Mouse (Mus musculus) adrenal gland, adult 18-20 months (tissue): ENCODE results near the gene Gm21988. TPM values are rescaled to one million over a fixed set of nuclear protein-coding genes. Genes with fewer than 3 reads are reported as not detected.
A peak's percentile ranks its signal among the peaks of the same experiment; 100 is the strongest.

Experiments used
- DNase-seq, 2 experiments: peaks; one replicate each; pipeline ENCODE4 v3.0.0; 2021 to 2022; ENCODE audit warnings: low spot score in 2 of 2
- total RNA-seq, 2 experiments: library from RNA; stranded (reverse); gene quantifications; 1 replicate in 1 of 2; 2 replicates in 1 of 2; pipeline ENCODE4 v1.2.3; 2021

Gm21988 gene
- total RNA-seq, 2 experiments from 2014 or later = 4.3 to 5.3 TPM

GRCm38 (mm10) chr11:70237457-70238167 lies 2.0 kb downstream of the Gm21988 start, which contains the start of gene 0610010K14Rik:
Gene 0610010K14Rik (minus strand): TSS chr11:70237914.
- peak; percentile 98 for DNase-seq

- no peak for DNase-seq
Measured at GRCm38 (mm10) chr11:70236717-70237116, 2.9 kb downstream of the Gm21988 start.

GRCm38 (mm10) chr11:70235254-70235900 lies 4.3 kb downstream of the Gm21988 start:
- DNase-seq = no peak

GRCm38 (mm10) chr11:70234497-70234896 lies 5.1 kb downstream of the Gm21988 start:
- DNase-seq = no peak

GRCm38 (mm10) chr11:70234037-70234436 lies 5.6 kb downstream of the Gm21988 start:
- DNase-seq = no peak

- DNase-seq = no peak
Measured at GRCm38 (mm10) chr11:70233016-70233415, 6.6 kb downstream of the Gm21988 start.

- no peak for DNase-seq
Measured at GRCm38 (mm10) chr11:70232546-70232945, 7.1 kb downstream of the Gm21988 start.

- peak; percentile 75 to 86 for DNase-seq
Measured at GRCm38 (mm10) chr11:70230239-70230727, 9.3 kb downstream of the Gm21988 start.

GRCm38 (mm10) chr11:70229260-70230010 lies 10.2 kb downstream of the Gm21988 start, which contains the start of gene Bcl6b:
Gene Bcl6b (minus strand): TSS chr11:70229798.
- DNase-seq = no peak

- DNase-seq = peak; percentile 83
Measured at GRCm38 (mm10) chr11:70228828-70229227, 10.8 kb downstream of the Gm21988 start.

- DNase-seq = no peak
Measured at GRCm38 (mm10) chr11:70227661-70228245, 11.9 kb downstream of the Gm21988 start.

- DNase-seq = no peak
Measured at GRCm38 (mm10) chr11:70227126-70227525, 12.5 kb downstream of the Gm21988 start.

- no peak for DNase-seq
Measured at GRCm38 (mm10) chr11:70226602-70226890, 13.1 kb downstream of the Gm21988 start.

- no peak for DNase-seq
Measured at GRCm38 (mm10) chr11:70225798-70226601, 13.6 kb downstream of the Gm21988 start.

GRCm38 (mm10) chr11:70223724-70224123 lies 15.9 kb downstream of the Gm21988 start:
- no peak for DNase-seq

GRCm38 (mm10) chr11:70221603-70222500 lies 17.8 kb downstream of the Gm21988 start:
- DNase-seq = no peak

- peak; percentile 83 for DNase-seq
Measured at GRCm38 (mm10) chr11:70220731-70221602, 18.7 kb downstream of the Gm21988 start, which contains the start of gene Slc16a13. Gene Slc16a13 (minus strand): TSS chr11:70221064.

GRCm38 (mm10) chr11:70220323-70220722 lies 19.3 kb downstream of the Gm21988 start:
- peak in 1 of 2 experiments; percentile 43 for DNase-seq
